Comparison of ENCODE assay signal across 13 mouse cellular contexts in the genomic region with DNA sequence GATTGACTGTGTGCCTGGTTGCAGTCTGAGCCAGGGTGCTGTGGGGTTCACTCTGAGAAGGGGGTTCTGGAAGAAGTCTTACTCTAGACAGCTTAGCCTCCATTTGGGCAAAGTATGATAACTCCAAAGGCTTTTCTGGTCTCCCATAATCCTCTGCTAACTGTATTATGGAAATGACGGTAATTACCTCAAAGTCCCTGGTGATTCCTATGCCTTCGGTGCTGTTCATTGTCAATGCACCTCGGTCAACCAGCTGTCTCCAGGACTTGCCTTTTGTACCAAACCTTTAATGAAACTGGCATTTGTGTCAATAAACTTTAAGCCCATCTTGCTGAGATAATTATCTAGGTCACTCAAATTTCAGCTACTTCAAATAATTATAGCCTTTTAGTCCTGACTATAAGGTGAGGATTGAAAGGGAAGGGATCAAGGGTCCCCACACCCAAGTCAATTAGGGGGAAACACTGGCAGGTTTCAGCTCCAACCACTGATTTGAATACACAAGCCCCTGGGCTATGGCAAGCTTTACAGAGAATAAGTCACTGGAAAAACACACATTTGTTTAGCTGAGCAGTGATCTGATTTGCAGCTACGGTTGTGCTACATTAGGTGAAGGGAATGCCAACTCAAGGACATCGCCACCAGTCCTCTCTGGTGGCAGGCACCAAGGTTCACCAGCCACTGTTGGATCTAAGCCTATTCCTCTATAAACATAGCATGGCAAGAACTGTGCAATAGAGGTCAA.
DNase-seq lines count a peak whose midpoint lies in the region; ATAC-seq lines count a peak whose summit lies in the region.
"Had no signal": no experiment of that assay in that cellular context is flagged by ENCODE, and none has a peak within 500 bp of the region (broad histone marks: within the 10 kb centered on the region; RNA-seq: fewer than 3 reads in every experiment).

No protein-coding gene starts in this region.

- peaks cover 21% of the 10 kb centered on the region for H3K4me1 ChIP-seq in hindbrain, embryonic 13.5 days (replicated peaks)
- peaks cover 15% of the 10 kb centered on the region for H3K4me1 ChIP-seq in midbrain, embryonic 13.5 days (replicated peaks)

- H3K4me2 ChIP-seq in hindbrain, embryonic 13.5 days: 0 out of 2 replicates have a peak overlapping the region, but pooled peaks have one; percentile 25
- no peak overlapping the region for H3K4me2 ChIP-seq in midbrain, embryonic 13.5 days (replicated peaks)

- no peaks in the 10 kb centered on the region for H3K27me3 ChIP-seq in hindbrain, embryonic 13.5 days
- H3K27me3 ChIP-seq in midbrain, embryonic 13.5 days: no peaks in the 10 kb centered on the region

- no peaks in the 10 kb centered on the region for H3K36me3 ChIP-seq in hindbrain, embryonic 13.5 days
- no peaks in the 10 kb centered on the region for H3K36me3 ChIP-seq in midbrain, embryonic 13.5 days
- H3K36me3 ChIP-seq: heart, embryonic 10.5 days had no signal

- ATAC-seq in hindbrain, embryonic 13.5 days (ENCODE audit: low FRiP score): no peak
- ATAC-seq in midbrain, embryonic 13.5 days: peak; percentile 67
- ATAC-seq: lung, postnatal 0 days had no signal

- H3K27ac ChIP-seq in hindbrain, embryonic 13.5 days: peak overlapping the region; percentile 83
- H3K27ac ChIP-seq in midbrain, embryonic 13.5 days: peak overlapping the region; percentile 80
- H3K27ac ChIP-seq: heart, embryonic 10.5 days had no signal

- 37% methylated on average over 5 of the region's 5 CpGs for WGBS in hindbrain, embryonic 13.5 days
- WGBS in midbrain, embryonic 13.5 days: 35% methylated on average over 5 of the region's 5 CpGs

- no peak overlapping the region for H3K9ac ChIP-seq in hindbrain, embryonic 13.5 days
- H3K9ac ChIP-seq in midbrain, embryonic 13.5 days (replicated peaks): no peak overlapping the region

- DNase-seq in adrenal gland, adult (ENCODE audit: inconsistent age in 2 of 2, low spot score in 1 of 2): peak; percentile 28 to 66
- DNase-seq in adrenal gland, postnatal 25 days: no peak
- peak; percentile 28 for DNase-seq in adrenal gland, postnatal 14 days
- no peak for DNase-seq in spleen, postnatal 4 days (ENCODE audit: low spot score in 2 of 2)
- no peak for DNase-seq in thymus, postnatal 36 days
- DNase-seq in lung, postnatal 14 days: no peak
- DNase-seq: layer of hippocampus, postnatal 36 days; liver; right cerebral cortex, postnatal 25 days had no signal

- H3K4me3 ChIP-seq in hindbrain, embryonic 13.5 days: no peak overlapping the region
- no peak overlapping the region for H3K4me3 ChIP-seq in midbrain, embryonic 13.5 days (replicated peaks)
- H3K4me3 ChIP-seq: heart, embryonic 10.5 days had no signal

- H3K9me3 ChIP-seq in hindbrain, embryonic 13.5 days: no peaks in the 10 kb centered on the region
- no peaks in the 10 kb centered on the region for H3K9me3 ChIP-seq in midbrain, embryonic 13.5 days
- H3K9me3 ChIP-seq: heart, embryonic 10.5 days had no signal

Comparison
In these comparisons a context has a peak if more than half of its experiments do, and no peak if none do; other contexts are left out.
1. DNase-seq: peak in adrenal gland, adult (2 of 2) and adrenal gland, postnatal 14 days (single experiment); none in adrenal gland, postnatal 25 days (single experiment), spleen, postnatal 4 days (0 of 2), thymus, postnatal 36 days (0 of 2) and lung, postnatal 14 days (single experiment).